Mouse (Mus musculus): ENCODE data around the gene Hoxd4.

DNA sequence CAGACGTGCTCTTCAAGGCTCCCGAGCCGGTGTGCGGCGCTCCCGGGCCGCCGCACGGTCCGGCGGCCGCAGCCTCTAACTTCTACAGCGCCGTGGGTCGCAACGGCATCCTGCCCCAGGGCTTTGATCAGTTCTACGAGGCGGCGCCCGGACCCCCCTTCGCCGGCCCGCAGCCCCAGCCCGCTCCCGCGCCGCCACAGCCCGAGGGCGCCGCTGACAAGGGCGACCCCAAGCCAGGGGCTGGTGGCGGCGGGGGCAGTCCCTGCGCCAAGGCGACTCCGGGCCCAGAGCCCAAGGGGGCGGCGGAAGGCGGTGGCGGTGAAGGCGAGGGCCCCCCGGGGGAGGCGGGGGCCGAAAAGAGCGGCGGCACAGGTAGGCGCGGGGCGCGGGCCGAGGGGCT lies 28.9 kb upstream of the Hoxd4 start:
- TF ChIP-seq CTCF (IDR thresholded peaks at IDR 0.05; ENCODE audit: extremely low read depth, insufficient read length, insufficient replicate concordance, low read depth, low read length) (no peak), POLR2A (IDR thresholded peaks at IDR 0.05; ENCODE audit: low read depth, low read length) (no peak)
